Comparison of ENCODE assay signal across 8 mouse cellular contexts in genomic region chr2:152106225-152106595, GRCm38 (mm10). TPM values are rescaled to one million over a fixed set of nuclear protein-coding genes. Genes with fewer than 3 reads are reported as not detected.
DNase-seq lines count a peak whose midpoint lies in the region; ATAC-seq lines count a peak whose summit lies in the region.

No protein-coding gene starts in this region.

- peaks cover 6% of the 10 kb centered on the region for H3K4me1 ChIP-seq in neural tube, embryonic 11.5 days (ENCODE audit: control insufficient read depth, insufficient read depth, low read length)
- H3K4me1 ChIP-seq in limb, embryonic 13.5 days = no peaks in the 10 kb centered on the region
- H3K4me1 ChIP-seq in stomach, embryonic 16.5 days (ENCODE audit: control insufficient read depth, insufficient read depth, low read length) = peaks cover 5% of the 10 kb centered on the region; the same call in 1 of the 2 replicates

- 0 out of 2 replicates have a peak, but pooled peaks cover 3% of the 10 kb centered on the region for H3K9me3 ChIP-seq in neural tube, embryonic 11.5 days (ENCODE audit: control insufficient read depth, low read length)
- no peaks in the 10 kb centered on the region for H3K9me3 ChIP-seq in limb, embryonic 13.5 days
- H3K9me3 ChIP-seq in stomach, embryonic 16.5 days (replicated peaks; ENCODE audit: control insufficient read depth, low read length) = no peaks in the 10 kb centered on the region

- no peaks in the 10 kb centered on the region for H3K27me3 ChIP-seq in neural tube, embryonic 11.5 days (ENCODE audit: control insufficient read depth, insufficient read depth, low read length)
- H3K27me3 ChIP-seq in limb, embryonic 13.5 days = peaks cover 13% of the 10 kb centered on the region
- no peaks in the 10 kb centered on the region for H3K27me3 ChIP-seq in stomach, embryonic 16.5 days (ENCODE audit: control insufficient read depth, insufficient read depth, low read length)

- DNase-seq in cerebellum, adult 11-12 months = peak; percentile 34
- no peak for DNase-seq in cerebellum, adult 18-20 months
- no peak for DNase-seq in neural tube, embryonic 11.5 days (ENCODE audit: low spot score)
- no peak for DNase-seq in neural tube, embryonic 10.5 days (ENCODE audit: extremely low spot score, low spot score)
- no peak for DNase-seq in left cerebral cortex, postnatal 36 days (ENCODE audit: low spot score in 2 of 2)

- 90% methylated on average over 3 of the region's 3 CpGs for WGBS in neural tube, embryonic 11.5 days
- 81% methylated on average over 3 of the region's 3 CpGs for WGBS in limb, embryonic 13.5 days
- WGBS in stomach, embryonic 16.5 days = 86% methylated on average over 3 of the region's 3 CpGs

- intact Hi-C loops in left cerebral cortex, postnatal 36 days (cut with DNase I) = no loop called here

- H3K4me3 ChIP-seq in neural tube, embryonic 11.5 days (ENCODE audit: low read depth, low read length) = peak overlapping the region; percentile 60
- H3K4me3 ChIP-seq in limb, embryonic 13.5 days = peak overlapping the region; percentile 68
- peak overlapping the region; percentile 79 for H3K4me3 ChIP-seq in stomach, embryonic 16.5 days (replicated peaks; ENCODE audit: low read length)

- no peaks in the 10 kb centered on the region for H3K36me3 ChIP-seq in neural tube, embryonic 11.5 days (ENCODE audit: control insufficient read depth, insufficient read depth, low read length)
- 0 out of 2 replicates have a peak, but pooled peaks cover 2% of the 10 kb centered on the region for H3K36me3 ChIP-seq in limb, embryonic 13.5 days
- no peaks in the 10 kb centered on the region for H3K36me3 ChIP-seq in stomach, embryonic 16.5 days (ENCODE audit: control insufficient read depth, insufficient read depth, low read length)

- peak overlapping the region; percentile 64 for H3K4me2 ChIP-seq in neural tube, embryonic 11.5 days (ENCODE audit: low read depth)
- H3K4me2 ChIP-seq in limb, embryonic 13.5 days (replicated peaks) = peak overlapping the region; percentile 84
- peak overlapping the region; percentile 84 for H3K4me2 ChIP-seq in stomach, embryonic 16.5 days (ENCODE audit: low read depth, low read length)

- no peak overlapping the region for H3K27ac ChIP-seq in neural tube, embryonic 11.5 days (ENCODE audit: low read depth, low read length)
- no peak overlapping the region for H3K27ac ChIP-seq in limb, embryonic 13.5 days
- no peak overlapping the region for H3K27ac ChIP-seq in stomach, embryonic 16.5 days (ENCODE audit: low read length)

- no peak overlapping the region for H3K9ac ChIP-seq in neural tube, embryonic 11.5 days (ENCODE audit: low read length)
- no peak overlapping the region for H3K9ac ChIP-seq in limb, embryonic 13.5 days
- H3K9ac ChIP-seq in stomach, embryonic 16.5 days (ENCODE audit: low read length) = no peak overlapping the region; the same call in 1 of the 2 replicates

- ATAC-seq in neural tube, embryonic 11.5 days (ENCODE audit: insufficient read depth, low FRiP score, low TSS enrichment) = no peak
- ATAC-seq in limb, embryonic 13.5 days (ENCODE audit: low FRiP score, low read depth) = no peak
- no peak for ATAC-seq in stomach, embryonic 16.5 days (ENCODE audit: insufficient read depth, low FRiP score)
- ATAC-seq in activated CD4-positive, CD25-positive, alpha-beta regulatory T cell, adult 4 months = no peak

RNA-seq across cellular contexts. Expression of gene Srxn1, which starts 0.9 kb away (rescaled TPM):
- polyA plus RNA-seq in neural tube, embryonic 11.5 days (2014; fragmentation: Nextera tagmentation; extraction: Ambion mirVana) = 17.5 and 18.8 TPM in 2 replicates
- 9.4 and 10.5 TPM in 2 replicates for polyA plus RNA-seq in limb, embryonic 13.5 days (2015; fragmentation: Nextera tagmentation; extraction: Ambion mirVana)
- polyA plus RNA-seq in stomach, embryonic 16.5 days (2015; fragmentation: Nextera tagmentation; extraction: Ambion mirVana) = 13.8 and 14.4 TPM in 2 replicates
- 10 to 100 TPM; 91.1 to 94.2 TPM for total RNA-seq in left cerebral cortex, postnatal 36 days (2021)
- polyA plus RNA-seq in activated CD4-positive, CD25-positive, alpha-beta regulatory T cell, adult 4 months (2017; shearing (Covaris generic)) = 1 to 10 TPM in 1 of 2 experiments, under 1 TPM in 1; 0.92 to 1.5 TPM

RNA-seq across cellular contexts. Expression of gene Scrt2, which starts 24.9 kb away (rescaled TPM):
- 23.0 and 25.1 TPM in 2 replicates for polyA plus RNA-seq in neural tube, embryonic 11.5 days (2014; fragmentation: Nextera tagmentation; extraction: Ambion mirVana)
- not detected in 2 replicates for polyA plus RNA-seq in limb, embryonic 13.5 days (2015; fragmentation: Nextera tagmentation; extraction: Ambion mirVana)
- polyA plus RNA-seq in stomach, embryonic 16.5 days (2015; fragmentation: Nextera tagmentation; extraction: Ambion mirVana) = 0.06 TPM in 1 of 2 replicates, not detected in the other
- 10 to 100 TPM; 14.5 to 18.5 TPM for total RNA-seq in left cerebral cortex, postnatal 36 days (2021)
- not detected for polyA plus RNA-seq in activated CD4-positive, CD25-positive, alpha-beta regulatory T cell, adult 4 months (2017; shearing (Covaris generic))

RNA-seq across cellular contexts. Expression of gene Tcf15, which starts 37.2 kb away (rescaled TPM):
- polyA plus RNA-seq in neural tube, embryonic 11.5 days (2014; fragmentation: Nextera tagmentation; extraction: Ambion mirVana) = 40.9 and 41.0 TPM in 2 replicates
- polyA plus RNA-seq in limb, embryonic 13.5 days (2015; fragmentation: Nextera tagmentation; extraction: Ambion mirVana) = 7.6 and 8.8 TPM in 2 replicates
- polyA plus RNA-seq in stomach, embryonic 16.5 days (2015; fragmentation: Nextera tagmentation; extraction: Ambion mirVana) = 3.0 and 5.7 TPM in 2 replicates
- 1 to 10 TPM in 1 of 2 experiments, under 1 TPM in 1; 0.89 to 1.4 TPM for total RNA-seq in left cerebral cortex, postnatal 36 days (2021)
- not detected for polyA plus RNA-seq in activated CD4-positive, CD25-positive, alpha-beta regulatory T cell, adult 4 months (2017; shearing (Covaris generic))

Comparison
In these comparisons a context has a peak if more than half of its experiments do, and no peak if none do; other contexts are left out.
1. RNA of gene Scrt2, which starts 24.9 kb away (polyA plus RNA-seq): 23.0 to 25.1 TPM in neural tube, embryonic 11.5 days; 0.06 TPM in stomach, embryonic 16.5 days, not detected in limb, embryonic 13.5 days and not detected in activated CD4-positive, CD25-positive, alpha-beta regulatory T cell, adult 4 months; every median in the first group is over 10 times any median in the second.
2. Peak in every context shown above with its lines, with median percentiles within 50 percentile points of each other: H3K4me2 ChIP-seq and H3K4me3 ChIP-seq.